Comparison of ENCODE assay signal across 7 mouse cellular contexts in genomic region chr2:38485957-38486931, GRCm38 (mm10). TPM values are rescaled to one million over a fixed set of nuclear protein-coding genes. Genes with fewer than 3 reads are reported as not detected.
DNase-seq lines count a peak whose midpoint lies in the region; ATAC-seq and TF ChIP-seq lines count a peak whose summit lies in the region.

No protein-coding gene starts in this region.

- no peak for TF ChIP-seq CTCF in MEL (IDR thresholded peaks at IDR 0.05 in 2 of 3, conservative IDR thresholded peaks at IDR 0.05 in 1 of 3; ENCODE audit: control insufficient read depth in 1 of 3, insufficient read depth in 1 of 3, low read depth in 2 of 3, low read length in 3 of 3, poor library complexity in 1 of 3, severe bottlenecking in 1 of 3)

- H3K4me3 ChIP-seq in MEL (ENCODE audit: control insufficient read depth in 1 of 2, insufficient read depth in 1 of 2, low read depth in 2 of 2, low read length in 2 of 2), result no peak overlapping the region
- no peak overlapping the region for H3K4me3 ChIP-seq in embryonic facial prominence, embryonic 14.5 days (ENCODE audit: low read depth, low read length)
- no peak overlapping the region for H3K4me3 ChIP-seq in limb, embryonic 15.5 days

- H3K27me3 ChIP-seq in MEL (ENCODE audit: control insufficient read depth in 1 of 2, insufficient read depth in 2 of 2, low read length in 2 of 2), result peaks cover 4 to 10% of the 10 kb centered on the region in 2 experiments; a peak in 1 of 4 replicates
- no peaks in the 10 kb centered on the region for H3K27me3 ChIP-seq in embryonic facial prominence, embryonic 14.5 days (replicated peaks; ENCODE audit: control insufficient read depth, insufficient read depth, low read length)
- H3K27me3 ChIP-seq in limb, embryonic 15.5 days, result no peaks in the 10 kb centered on the region

- H3K4me1 ChIP-seq in MEL (ENCODE audit: control insufficient read depth in 1 of 2, insufficient read depth in 2 of 2, low read length in 2 of 2), result no peaks in the 10 kb centered on the region
- no peaks in the 10 kb centered on the region for H3K4me1 ChIP-seq in embryonic facial prominence, embryonic 14.5 days (ENCODE audit: control insufficient read depth, insufficient read depth, low read length)
- H3K4me1 ChIP-seq in limb, embryonic 15.5 days, result peaks cover 4% of the 10 kb centered on the region; the same call in 1 of the 2 replicates

- 64% methylated on average over 6 of the region's 6 CpGs for WGBS in embryonic facial prominence, embryonic 14.5 days
- WGBS in limb, embryonic 15.5 days, result 61% methylated on average over 6 of the region's 6 CpGs

- no peak overlapping the region for H3K27ac ChIP-seq in MEL (ENCODE audit: control insufficient read depth, low read depth, low read length)
- peak overlapping the region; percentile 56; the same call in 1 of the 2 replicates for H3K27ac ChIP-seq in embryonic facial prominence, embryonic 14.5 days (replicated peaks; ENCODE audit: low read depth, low read length)
- peak overlapping the region; percentile 51; the same call in 1 of the 2 replicates for H3K27ac ChIP-seq in limb, embryonic 15.5 days

- TF ChIP-seq RAD21 in MEL (IDR thresholded peaks at IDR 0.05; ENCODE audit: low read depth, low read length), result no peak

- TF ChIP-seq POLR2A in MEL (IDR thresholded peaks at IDR 0.05; ENCODE audit: control insufficient read depth in 1 of 2, insufficient read depth in 1 of 2, low read depth in 1 of 2, low read length in 2 of 2, poor library complexity in 1 of 2), result no peak

- peak; percentile 74 for ATAC-seq in embryonic facial prominence, embryonic 14.5 days (ENCODE audit: low read depth)
- no peak for ATAC-seq in limb, embryonic 15.5 days (ENCODE audit: insufficient number of reproducible peaks, low FRiP score, low TSS enrichment, low read depth)

- no peak overlapping the region for H3K9ac ChIP-seq in MEL (ENCODE audit: control insufficient read depth, low read depth, low read length, poor library complexity, severe bottlenecking)
- H3K9ac ChIP-seq in embryonic facial prominence, embryonic 14.5 days (ENCODE audit: low read depth, low read length), result no peak overlapping the region
- no peak overlapping the region for H3K9ac ChIP-seq in limb, embryonic 15.5 days

- no peaks in the 10 kb centered on the region for H3K36me3 ChIP-seq in MEL (ENCODE audit: control insufficient read depth in 1 of 2, insufficient read depth in 2 of 2, low read length in 2 of 2)
- H3K36me3 ChIP-seq in embryonic facial prominence, embryonic 14.5 days (ENCODE audit: control insufficient read depth, insufficient read depth, low read length), result no peaks in the 10 kb centered on the region
- H3K36me3 ChIP-seq in limb, embryonic 15.5 days, result no peaks in the 10 kb centered on the region

- H3K4me2 ChIP-seq in embryonic facial prominence, embryonic 14.5 days (ENCODE audit: low read depth, low read length), result no peak overlapping the region
- H3K4me2 ChIP-seq in limb, embryonic 15.5 days, result no peak overlapping the region

- H3K9me3 ChIP-seq in MEL (replicated peaks; ENCODE audit: insufficient read depth, low read length), result no peaks in the 10 kb centered on the region
- no peaks in the 10 kb centered on the region for H3K9me3 ChIP-seq in embryonic facial prominence, embryonic 14.5 days (ENCODE audit: control insufficient read depth, low read length)
- H3K9me3 ChIP-seq in limb, embryonic 15.5 days, result no peaks in the 10 kb centered on the region

- DNase-seq in MEL (ENCODE audit: low read depth, low spot score), result peak; percentile 14
- DNase-seq in adrenal gland, adult 2 months, result peak; percentile 91
- peak; percentile 82 for DNase-seq in embryonic facial prominence, embryonic 14.5 days (ENCODE audit: low spot score)
- DNase-seq in heart, postnatal 25 days (ENCODE audit: low spot score), result peak; percentile 79
- DNase-seq in ovary, postnatal 14 days (ENCODE audit: low spot score), result peak; percentile 47
- DNase-seq in thymus, postnatal 10 days (ENCODE audit: low spot score in 2 of 2), result no peak

- TF ChIP-seq EP300 in MEL (IDR thresholded peaks at IDR 0.05; ENCODE audit: low read depth in 1 of 2, low read length in 2 of 2), result no peak

- no peaks in the 10 kb centered on the region for H3K79me2 ChIP-seq in MEL (ENCODE audit: control insufficient read depth, insufficient read depth, low read length, poor library complexity)

- intact Hi-C loops in heart, postnatal 25 days (cut with DNase I), result loop anchor here (5.0 kb wide), 1 partner anchor 46 kb away; no protein-coding TSS in a partner anchor

TF ChIP-seq in MEL, 35 proteins besides CTCF, POLR2A, EP300 and RAD21:
- no peak for TF ChIP-seq POLR2AphosphoS2 (IDR thresholded peaks at IDR 0.05; ENCODE audit: low read length)
- no peak for TF ChIP-seq NRF1 (IDR thresholded peaks at IDR 0.05; ENCODE audit: insufficient read depth, low read depth, low read length, poor library complexity, severe bottlenecking)
- TF ChIP-seq MYC (IDR thresholded peaks at IDR 0.05; ENCODE audit: low read depth, low read length), result no peak
- TF ChIP-seq MYB (IDR thresholded peaks at IDR 0.05; ENCODE audit: low read depth, low read length), result no peak
- TF ChIP-seq TCF12 (IDR thresholded peaks at IDR 0.05; ENCODE audit: low read depth, low read length), result no peak
- TF ChIP-seq CHD1 (IDR thresholded peaks at IDR 0.05; ENCODE audit: low read depth, low read length), result no peak
- no peak for TF ChIP-seq RCOR1 (IDR thresholded peaks at IDR 0.05; ENCODE audit: low read depth, low read length)
- TF ChIP-seq MXI1 (IDR thresholded peaks at IDR 0.05; ENCODE audit: low read depth, low read length), result no peak
- no peak for TF ChIP-seq NELFE (IDR thresholded peaks at IDR 0.05; ENCODE audit: low read depth, low read length)
- no peak for TF ChIP-seq BHLHE40 (IDR thresholded peaks at IDR 0.05; ENCODE audit: borderline replicate concordance, low read depth, low read length)
- no peak for TF ChIP-seq MAX (IDR thresholded peaks at IDR 0.05; ENCODE audit: low read length)
- TF ChIP-seq SIN3A (IDR thresholded peaks at IDR 0.05; ENCODE audit: low read length), result no peak
- no peak for TF ChIP-seq CHD2 (IDR thresholded peaks at IDR 0.05; ENCODE audit: low read length)
TF ChIP-seq in MEL: peak in this region for 0.

RNA-seq across cellular contexts. Expression of gene Nek6, which starts 25.2 kb away (rescaled TPM):
- total RNA-seq in MEL (2012; rRNA removed), result 3.5 and 3.7 TPM in 2 replicates
- 1 to 10 TPM in 1 of 2 experiments, not detected in 1; 5.4 TPM for polyA plus RNA-seq in MEL (2012; ENCODE audit: insufficient read depth in 1 of 2, insufficient read length in 2 of 2, low read depth in 1 of 2, low replicate concordance in 2 of 2, missing spikeins in 1 of 2)
- total RNA-seq in adrenal gland, adult 2 months (2021), result 10 to 100 TPM in 1 of 2 experiments, 1 to 10 TPM in 1; 7.6 to 20.6 TPM
- 17.2 and 23.7 TPM in 2 replicates for polyA plus RNA-seq in adrenal gland, adult 2 months (2012; rRNA removed)
- polyA plus RNA-seq in embryonic facial prominence, embryonic 14.5 days (2014; fragmentation: Nextera tagmentation; extraction: Ambion mirVana), result 95.1 and 117 TPM in 2 replicates
- 1 to 10 TPM; 3.4 to 4.3 TPM for total RNA-seq in heart, postnatal 25 days (2021)
- polyA plus RNA-seq in limb, embryonic 15.5 days (2015; fragmentation: Nextera tagmentation; extraction: Ambion mirVana), result 118 TPM in 2 replicates

Comparison
In these comparisons a context has a peak if more than half of its experiments do, and no peak if none do; other contexts are left out.
1. DNase-seq: peak in MEL (single experiment), adrenal gland, adult 2 months (single experiment), embryonic facial prominence, embryonic 14.5 days (single experiment), heart, postnatal 25 days (single experiment) and ovary, postnatal 14 days (single experiment); none in thymus, postnatal 10 days (0 of 2).